Mouse (Mus musculus) hindbrain, embryonic 14.5 days (tissue): ENCODE measurements around the gene Ccdc39. TPM values are rescaled to one million over a fixed set of nuclear protein-coding genes. Genes with fewer than 3 reads are reported as not detected.

Experiments used
- ATAC-seq: fragments of 200-750 bp; cut with Nextera tagmentation; 2 replicates; pipeline ENCODE4 v1.8.0; 2017; ENCODE audit warnings: moderate number of reproducible peaks, mild to moderate bottlenecking, moderate TSS enrichment, moderate library complexity; ENCODE audit not compliant: low FRiP score
- DNase-seq: peaks from one replicate; pipeline ENCODE4 v3.0.0-alpha.2; 2015; ENCODE audit warnings: low spot score
- H3K27ac ChIP-seq: fragments of 300-500 bp; sonication (generic); 2 replicates; pipeline ENCODE4 v1.5.1; 2014; ENCODE audit warnings: mild to moderate bottlenecking, moderate library complexity
- H3K27me3 ChIP-seq: fragments of 300-500 bp; sonication (generic); 2 replicates; pipeline ENCODE4 v1.6.1; 2014; ENCODE audit warnings: mild to moderate bottlenecking, low read length, mixed read lengths; ENCODE audit not compliant: control insufficient read depth, insufficient read depth
- H3K36me3 ChIP-seq: fragments of 300-500 bp; sonication (generic); replicated peaks from 2 replicates; pipeline ENCODE4 v1.6.1; 2014; ENCODE audit not compliant: control insufficient read depth, insufficient read depth
- H3K4me1 ChIP-seq: fragments of 300-500 bp; sonication (generic); replicated peaks from 2 replicates; pipeline ENCODE4 v1.6.1; 2014; ENCODE audit warnings: antibody characterized with exemption, low read length, mixed read lengths; ENCODE audit not compliant: control insufficient read depth, insufficient read depth
- H3K4me2 ChIP-seq: fragments of 300-500 bp; sonication (generic); replicated peaks from 2 replicates; pipeline ENCODE4 v1.6.1; 2014; ENCODE audit warnings: mild to moderate bottlenecking, moderate library complexity
- H3K4me3 ChIP-seq: fragments of 300-500 bp; sonication (generic); replicated peaks from 2 replicates; pipeline ENCODE4 v1.5.1; 2014; ENCODE audit warnings: mild to moderate bottlenecking, low read length
- H3K9ac ChIP-seq: fragments of 300-500 bp; sonication (generic); 2 replicates; pipeline ENCODE4 v1.6.1; 2014
- H3K9me3 ChIP-seq: fragments of 300-500 bp; sonication (generic); 2 replicates; pipeline ENCODE4 v1.6.1; 2016; ENCODE audit warnings: low read length; ENCODE audit not compliant: control insufficient read depth
- WGBS: fragments of 180-500 bp; shearing (Covaris S2); extraction: QIAGEN DNeasy Blood & Tissue Kit; methylation state at CpG from one replicate; pipeline ENCODE4 v1.1.7; 2014; 5-methylcytosine and 5-hydroxymethylcytosine counted together
- polyA plus RNA-seq: library from polyadenylated mRNA; unstranded; fragments of >200 nt; fragmentation: Nextera tagmentation; extraction: Ambion mirVana; gene quantifications from 2 replicates; pipeline ENCODE4 v1.2.1, GENCODE M21; 2014

The Ccdc39 gene
- polyA plus RNA-seq, 1 experiment from 2014 or later, result 16.4 TPM

DNA sequence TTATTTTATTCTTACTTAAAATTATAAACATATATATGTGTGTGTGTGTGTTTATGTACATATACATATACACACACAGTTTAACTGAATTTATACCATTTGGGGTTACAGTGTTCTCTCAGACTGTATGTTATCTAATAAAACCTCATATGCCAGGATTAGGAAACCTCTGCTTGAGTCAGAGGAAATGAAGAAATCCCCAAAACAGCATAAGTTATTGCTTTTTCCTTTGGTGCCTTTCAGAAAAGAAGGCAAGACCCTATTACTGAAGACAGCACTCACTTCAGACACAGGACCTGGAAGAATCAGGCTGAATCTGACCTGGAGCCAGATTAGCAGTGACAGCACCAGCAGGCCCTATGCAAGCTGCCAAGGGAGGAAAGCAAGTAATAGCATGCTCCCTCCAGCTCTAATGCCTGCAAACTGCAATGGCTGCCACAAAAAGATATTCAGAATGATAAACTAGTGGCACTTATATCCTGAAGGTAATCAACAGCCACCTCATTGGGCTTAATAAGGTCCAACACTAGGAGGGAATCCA, 20.0 kb upstream of the Ccdc39 start:
- H3K36me3 ChIP-seq, result no peaks in the 10 kb centered on the region
- no peaks in the 10 kb centered on the region for H3K4me1 ChIP-seq
- H3K9me3 ChIP-seq, result no peaks in the 10 kb centered on the region
- ATAC-seq (no peak), DNase-seq (no peak)
- H3K27ac ChIP-seq, result no peak overlapping the region
- H3K27me3 ChIP-seq, result no peaks in the 10 kb centered on the region
- no peak overlapping the region for H3K4me2 ChIP-seq
- H3K9ac ChIP-seq, result no peak overlapping the region
- no peak overlapping the region for H3K4me3 ChIP-seq

DNA sequence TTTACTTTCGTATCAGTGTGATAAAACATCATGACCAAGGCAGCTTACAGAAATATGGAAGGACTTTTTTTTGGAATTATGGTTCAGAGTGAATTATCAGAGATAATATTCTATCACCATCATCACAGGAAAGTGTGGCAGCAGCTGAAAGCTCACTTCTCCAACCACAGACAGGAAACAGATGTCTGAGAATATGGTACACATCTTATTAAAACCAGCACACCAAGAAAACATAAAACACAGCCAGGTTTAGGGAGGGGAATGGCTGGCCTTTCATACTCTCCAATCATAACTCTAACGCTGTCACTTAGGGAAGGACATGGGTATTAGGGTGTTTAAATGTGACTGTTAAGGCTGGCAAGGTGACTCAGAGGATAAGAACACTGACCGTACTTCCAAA, 14.8 kb upstream of the Ccdc39 start:
- DNase-seq (no peak), ATAC-seq (no peak)
- no peak overlapping the region for H3K4me2 ChIP-seq
- no peaks in the 10 kb centered on the region for H3K4me1 ChIP-seq
- 87% methylated on average over 3 of the region's 3 CpGs for WGBS
- H3K36me3 ChIP-seq, result no peaks in the 10 kb centered on the region
- no peak overlapping the region for H3K27ac ChIP-seq
- no peak overlapping the region for H3K4me3 ChIP-seq
- no peaks in the 10 kb centered on the region for H3K27me3 ChIP-seq
- H3K9ac ChIP-seq, result no peak overlapping the region
- no peaks in the 10 kb centered on the region for H3K9me3 ChIP-seq

DNA sequence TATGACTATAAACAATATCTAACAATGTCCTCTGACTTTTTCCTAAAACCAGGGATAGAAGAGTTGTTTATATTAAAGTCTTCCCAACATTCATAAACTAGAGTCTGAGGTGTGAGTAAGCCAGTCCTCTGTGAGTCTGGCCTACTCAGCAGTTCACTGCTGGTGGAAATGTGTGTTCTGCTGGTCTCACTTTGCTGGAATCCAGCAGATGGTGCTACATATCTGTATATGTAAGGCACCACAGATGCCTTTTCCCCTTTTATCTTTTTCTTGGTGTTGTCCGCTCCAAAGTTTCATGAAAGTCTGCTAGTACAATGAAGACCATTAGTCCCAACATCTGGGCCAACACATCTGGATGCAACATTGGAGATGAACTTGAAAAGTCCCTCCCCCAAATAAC, 9.0 kb upstream of the Ccdc39 start:
- ATAC-seq (no peak; the same call in 1 of the 2 replicates), DNase-seq (peak; percentile 36)

DNA sequence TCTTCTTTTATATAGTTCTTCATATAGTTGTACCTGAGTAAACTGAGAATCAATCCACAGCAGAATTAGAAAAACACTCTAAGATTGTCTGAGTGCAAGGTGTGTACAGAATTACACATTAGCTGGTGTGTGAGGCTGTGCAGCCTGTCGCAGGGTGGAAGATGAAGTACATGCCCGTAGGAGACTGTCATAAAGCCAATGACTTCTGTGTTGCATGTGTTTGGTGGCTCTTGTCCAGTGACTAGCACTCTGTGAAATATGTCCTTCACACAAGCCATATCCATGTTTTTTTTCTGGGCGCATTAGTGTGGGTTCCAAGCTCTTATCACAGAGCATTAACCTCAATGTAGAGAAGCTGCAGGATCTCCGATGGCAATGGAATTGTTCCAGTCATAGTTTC, 6.7 kb upstream of the Ccdc39 start:
- Histone ChIP-seq H3K27ac (no peak overlapping the region), H3K9ac (no peak overlapping the region), H3K4me1 (no peaks in the 10 kb centered on the region), H3K27me3 (no peaks in the 10 kb centered on the region), H3K36me3 (no peaks in the 10 kb centered on the region), H3K4me2 (no peak overlapping the region), H3K9me3 (no peaks in the 10 kb centered on the region), H3K4me3 (no peak overlapping the region)
- ATAC-seq (no peak), DNase-seq (no peak)
- WGBS, result 96% methylated on average over 4 of the region's 4 CpGs

More for the DNA sequence above, 9.0 kb upstream of the Ccdc39 start:
- Histone ChIP-seq H3K27ac (no peak overlapping the region), H3K27me3 (no peaks in the 10 kb centered on the region), H3K4me1 (no peaks in the 10 kb centered on the region), H3K9me3 (no peaks in the 10 kb centered on the region), H3K36me3 (no peaks in the 10 kb centered on the region), H3K4me2 (no peak overlapping the region), H3K9ac (no peak overlapping the region), H3K4me3 (no peak overlapping the region)
- 72% methylated on average over 1 of the region's 1 CpGs for WGBS

DNA sequence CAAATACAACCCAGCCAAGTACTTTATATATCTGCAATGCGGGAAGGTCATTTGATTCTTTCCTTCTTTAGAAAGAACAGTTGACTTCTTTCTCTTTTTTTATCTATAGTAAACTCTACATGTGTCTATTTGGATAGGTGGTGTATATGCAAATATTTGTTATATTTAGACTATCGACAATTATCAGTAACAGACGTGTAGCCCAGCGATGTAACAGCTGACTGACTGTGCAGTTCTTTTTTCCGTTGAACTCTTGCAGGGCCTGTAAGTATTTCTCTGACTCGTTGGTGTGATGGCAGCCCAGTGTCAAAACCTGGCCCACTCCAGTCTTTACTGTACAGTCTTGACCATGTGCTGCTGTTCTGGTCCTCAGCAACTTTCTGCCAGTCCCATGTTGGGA, 2.5 kb upstream of the Ccdc39 start:
- Histone ChIP-seq H3K9me3 (no peaks in the 10 kb centered on the region), H3K4me1 (peaks cover 9% of the 10 kb centered on the region; the same call in 1 of the 2 replicates), H3K27ac (no peak overlapping the region), H3K4me2 (no peak overlapping the region), H3K27me3 (no peaks in the 10 kb centered on the region), H3K4me3 (no peak overlapping the region), H3K9ac (no peak overlapping the region), H3K36me3 (no peaks in the 10 kb centered on the region)
- ATAC-seq (no peak), DNase-seq (no peak)
- 86% methylated on average over 6 of the region's 6 CpGs for WGBS

DNA sequence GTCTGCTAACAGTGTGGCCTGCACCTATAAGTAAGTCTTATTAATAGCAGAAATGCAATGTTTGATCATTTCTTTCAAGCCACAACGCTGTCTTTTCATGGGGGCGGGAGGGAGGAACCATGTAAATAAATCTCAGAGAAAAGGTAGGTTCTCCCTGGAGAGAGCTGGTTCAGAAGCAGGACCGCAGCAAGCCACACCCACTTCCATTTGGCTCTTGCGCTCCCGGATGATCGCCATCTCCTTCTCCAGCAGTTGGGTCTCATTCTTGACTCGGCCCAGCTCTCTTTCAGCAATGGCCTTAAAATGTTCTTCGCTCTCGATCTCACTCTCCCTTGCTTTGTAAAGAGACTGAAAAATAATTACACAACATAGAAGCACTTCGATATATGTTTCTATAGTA, 5.2 kb downstream of the Ccdc39 start:
- no peak overlapping the region for H3K9ac ChIP-seq
- 72% methylated on average over 10 of the region's 10 CpGs for WGBS
- ATAC-seq, result no peak

GRCm38 (mm10) chr3:33836576-33836975, 7.5 kb downstream of the Ccdc39 start:
- Histone ChIP-seq H3K9me3 (no peaks in the 10 kb centered on the region), H3K9ac (no peak overlapping the region), H3K27ac (no peak overlapping the region), H3K4me2 (no peak overlapping the region), H3K4me1 (no peaks in the 10 kb centered on the region), H3K27me3 (no peaks in the 10 kb centered on the region), H3K36me3 (no peaks in the 10 kb centered on the region), H3K4me3 (no peak overlapping the region)
- WGBS, result 93% methylated on average over 13 of the region's 13 CpGs
- ATAC-seq (no peak), DNase-seq (no peak)

More for the DNA sequence above, 5.2 kb downstream of the Ccdc39 start:
- no peaks in the 10 kb centered on the region for H3K36me3 ChIP-seq
- DNase-seq, result no peak
- no peak overlapping the region for H3K4me2 ChIP-seq
- H3K9me3 ChIP-seq, result no peaks in the 10 kb centered on the region
- H3K27ac ChIP-seq, result no peak overlapping the region
- no peak overlapping the region for H3K4me3 ChIP-seq
- H3K4me1 ChIP-seq, result peaks cover 4% of the 10 kb centered on the region; the same call in 1 of the 2 replicates
- H3K27me3 ChIP-seq, result no peaks in the 10 kb centered on the region

- no peaks in the 10 kb centered on the region for H3K27me3 ChIP-seq
- WGBS, result 87% methylated on average over 10 of the region's 10 CpGs
Measured at GRCm38 (mm10) chr3:33832351-33832750, 11.8 kb downstream of the Ccdc39 start.

DNA sequence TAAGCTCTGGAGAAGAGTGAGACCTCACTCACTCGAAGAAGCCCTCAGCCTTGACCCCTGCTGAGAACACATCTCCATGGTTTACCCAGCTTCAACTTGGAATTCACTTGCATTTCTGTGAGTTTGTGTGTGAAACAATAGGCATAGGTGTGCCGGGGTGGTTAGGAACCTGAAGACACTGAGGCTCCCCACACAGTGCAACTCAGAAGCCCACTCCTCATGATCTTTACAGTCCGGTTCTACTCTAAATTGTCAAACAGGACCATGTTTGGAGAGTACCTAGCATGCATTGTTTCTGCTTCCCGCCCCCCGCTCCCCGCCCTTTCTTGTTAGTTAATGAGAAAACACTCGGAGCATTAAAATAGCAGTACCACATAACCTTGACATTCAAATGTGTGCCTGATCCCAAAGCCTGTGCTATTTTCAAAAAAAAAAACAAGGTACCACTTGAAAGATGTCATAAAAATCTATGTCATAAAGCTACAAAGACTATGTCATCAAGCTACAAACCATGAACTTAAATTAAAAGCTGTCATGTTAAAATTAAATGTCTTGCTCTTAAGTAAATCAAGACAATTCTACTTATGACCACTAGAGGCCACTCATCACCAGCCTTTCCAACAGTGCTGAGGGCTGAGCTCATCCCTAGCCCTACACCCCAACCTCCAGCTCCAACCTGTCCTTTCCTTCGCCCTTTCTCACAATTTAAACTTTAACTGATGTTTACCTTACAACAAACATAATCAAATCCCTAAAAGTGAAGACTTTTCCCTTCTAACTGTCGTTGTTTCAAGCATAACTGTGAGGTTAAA, 19.8 kb downstream of the Ccdc39 start:
- DNase-seq (peak; percentile 72), ATAC-seq (peak; percentile 73)

More at GRCm38 (mm10) chr3:33832351-33832750, 11.8 kb downstream of the Ccdc39 start:
- DNase-seq, result no peak
- Histone ChIP-seq H3K36me3 (no peaks in the 10 kb centered on the region), H3K27ac (no peak overlapping the region), H3K4me3 (no peak overlapping the region), H3K4me2 (no peak overlapping the region), H3K9me3 (no peaks in the 10 kb centered on the region), H3K4me1 (no peaks in the 10 kb centered on the region), H3K9ac (no peak overlapping the region)
- ATAC-seq, result no peak

More for the DNA sequence above, 19.8 kb downstream of the Ccdc39 start:
- H3K4me1 ChIP-seq, result no peaks in the 10 kb centered on the region
- no peak overlapping the region for H3K9ac ChIP-seq
- no peaks in the 10 kb centered on the region for H3K9me3 ChIP-seq
- no peaks in the 10 kb centered on the region for H3K27me3 ChIP-seq
- 46% methylated on average over 9 of the region's 9 CpGs for WGBS
- H3K36me3 ChIP-seq, result no peaks in the 10 kb centered on the region
- no peak overlapping the region for H3K4me2 ChIP-seq
- no peak overlapping the region for H3K4me3 ChIP-seq
- no peak overlapping the region for H3K27ac ChIP-seq
